Mouse (Mus musculus): Measurements from ENCODE around the gene Trmt10a. TPM values are rescaled to one million over a fixed set of nuclear protein-coding genes. Genes with fewer than 3 reads are reported as not detected.

Trmt10a gene
- polyA plus RNA-seq, 1 experiment from 2014 or later = 11.2 TPM

DNA sequence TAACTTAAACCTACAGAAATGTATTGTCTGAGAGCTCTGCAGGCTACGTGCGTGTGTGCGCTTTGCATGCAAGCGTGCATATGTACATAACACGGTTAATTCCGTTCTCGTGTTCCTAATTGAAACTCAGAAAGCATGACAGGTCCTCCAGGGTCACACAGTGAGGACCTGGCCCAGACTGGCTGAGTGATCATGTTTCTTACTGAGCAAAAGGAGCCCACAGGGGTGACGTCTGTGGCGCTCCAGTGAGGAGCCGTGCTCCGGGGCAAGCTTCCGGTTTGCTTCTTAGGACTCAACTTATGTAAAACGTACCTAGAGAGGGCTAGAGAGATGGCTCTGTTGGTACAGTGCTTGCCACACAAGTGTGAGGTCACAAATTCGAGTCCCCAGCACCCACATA is 53.8 kb downstream of the Trmt10a start:
- Histone ChIP-seq H3K36me3 (ENCODE audit: control insufficient read depth, insufficient read depth, low read length) (no peaks in the 10 kb centered on the region), H3K4me1 (ENCODE audit: control insufficient read depth, insufficient read depth, low read length) (no peaks in the 10 kb centered on the region), H3K9ac (ENCODE audit: low read depth, low read length) (no peak overlapping the region), H3K27me3 (replicated peaks; ENCODE audit: control insufficient read depth, insufficient read depth, low read length) (no peaks in the 10 kb centered on the region), H3K4me3 (ENCODE audit: low read depth, low read length) (no peak overlapping the region), H3K27ac (replicated peaks; ENCODE audit: low read depth, low read length) (no peak overlapping the region), H3K9me3 (ENCODE audit: control insufficient read depth, low read length) (no peaks in the 10 kb centered on the region), H3K4me2 (ENCODE audit: low read depth, low read length) (peak overlapping the region; percentile 41; the same call in 1 of the 2 replicates)
- DNase-seq (ENCODE audit: low spot score) (no peak), ATAC-seq (ENCODE audit: low read depth) (no peak; the same call in 1 of the 2 replicates)
- 68% methylated on average over 14 of the region's 14 CpGs for WGBS

DNA sequence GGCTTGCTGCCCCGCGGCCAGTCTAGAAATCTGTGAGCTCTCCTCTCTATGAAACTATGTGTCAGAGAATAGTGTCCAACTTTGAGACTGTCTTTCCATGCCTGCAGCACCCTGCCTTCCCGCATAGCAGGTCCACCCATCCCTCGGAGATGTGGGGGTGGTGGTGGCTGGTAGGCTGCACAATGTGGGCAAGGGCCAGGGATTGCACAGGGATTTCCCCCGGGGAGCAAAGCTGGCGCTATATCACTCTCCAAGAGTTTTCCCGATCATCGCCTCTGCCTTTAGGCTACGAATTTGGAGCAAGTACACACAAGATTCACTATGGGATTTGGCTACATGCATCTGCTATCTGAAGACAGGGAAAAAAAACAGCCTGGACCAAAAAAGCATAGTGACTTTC is 54.3 kb downstream of the Trmt10a start:
- no peaks in the 10 kb centered on the region for H3K9me3 ChIP-seq (ENCODE audit: control insufficient read depth, low read length)
- no peak overlapping the region for H3K9ac ChIP-seq (ENCODE audit: low read depth, low read length)
- peak overlapping the region; percentile 41 for H3K4me2 ChIP-seq (ENCODE audit: low read depth, low read length)
- 52% methylated on average over 9 of the region's 9 CpGs for WGBS
- ATAC-seq (ENCODE audit: low read depth) = peak; percentile 57
- no peak overlapping the region for H3K27ac ChIP-seq (replicated peaks; ENCODE audit: low read depth, low read length)
- H3K27me3 ChIP-seq (replicated peaks; ENCODE audit: control insufficient read depth, insufficient read depth, low read length) = no peaks in the 10 kb centered on the region
- H3K4me1 ChIP-seq (ENCODE audit: control insufficient read depth, insufficient read depth, low read length) = no peaks in the 10 kb centered on the region
- H3K36me3 ChIP-seq (ENCODE audit: control insufficient read depth, insufficient read depth, low read length) = no peaks in the 10 kb centered on the region
- H3K4me3 ChIP-seq (ENCODE audit: low read depth, low read length) = no peak overlapping the region
- DNase-seq (ENCODE audit: low spot score) = no peak

DNA sequence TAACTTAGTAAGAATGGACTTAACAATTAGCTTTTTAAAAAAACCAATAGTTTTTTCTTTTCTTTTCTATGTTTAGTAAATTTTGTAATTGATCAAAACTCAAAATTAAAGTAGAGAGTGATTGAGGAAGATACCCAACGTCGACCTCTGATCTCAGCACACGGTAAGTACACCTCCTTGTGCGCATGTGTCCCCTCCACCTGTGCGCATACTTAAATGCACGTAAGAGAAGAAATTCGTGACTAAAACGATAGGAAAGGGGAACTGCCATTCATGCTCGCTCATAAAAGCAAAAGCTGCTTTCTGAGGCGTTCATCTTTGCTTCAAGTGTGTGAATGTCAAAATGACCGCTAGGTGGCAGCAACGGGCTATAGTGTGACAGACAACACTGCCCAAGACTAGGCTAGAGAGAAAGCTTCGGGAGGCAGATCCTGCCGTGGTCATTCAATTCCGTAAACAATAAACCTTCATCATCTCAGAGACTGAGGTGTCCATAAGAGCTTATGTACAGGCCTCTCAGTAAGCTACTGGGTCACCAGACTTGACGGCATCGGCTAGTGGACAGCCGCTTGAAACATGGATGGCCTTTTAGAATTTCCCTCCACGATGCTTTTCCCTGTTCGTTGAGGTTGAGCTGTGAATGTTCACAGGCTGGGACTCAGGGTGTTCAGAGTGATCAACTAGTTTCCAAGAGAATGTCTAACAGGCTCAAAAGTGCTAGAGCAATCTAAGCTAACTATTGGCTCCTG is 54.9 kb downstream of the Trmt10a start:
- ATAC-seq (ENCODE audit: low read depth) (peak; percentile 88), DNase-seq (ENCODE audit: low spot score) (peak; percentile 94)
- Histone ChIP-seq H3K27ac (replicated peaks; ENCODE audit: low read depth, low read length) (no peak overlapping the region), H3K4me1 (ENCODE audit: control insufficient read depth, insufficient read depth, low read length) (no peaks in the 10 kb centered on the region), H3K9me3 (ENCODE audit: control insufficient read depth, low read length) (no peaks in the 10 kb centered on the region), H3K36me3 (ENCODE audit: control insufficient read depth, insufficient read depth, low read length) (no peaks in the 10 kb centered on the region), H3K4me2 (ENCODE audit: low read depth, low read length) (peak overlapping the region; percentile 41), H3K4me3 (ENCODE audit: low read depth, low read length) (peak overlapping the region; percentile 12; the same call in 1 of the 2 replicates), H3K27me3 (replicated peaks; ENCODE audit: control insufficient read depth, insufficient read depth, low read length) (no peaks in the 10 kb centered on the region), H3K9ac (ENCODE audit: low read depth, low read length) (0 out of 2 replicates have a peak overlapping the region, but pooled peaks have one; percentile 47)
- 25% methylated on average over 20 of the region's 20 CpGs for WGBS

DNA sequence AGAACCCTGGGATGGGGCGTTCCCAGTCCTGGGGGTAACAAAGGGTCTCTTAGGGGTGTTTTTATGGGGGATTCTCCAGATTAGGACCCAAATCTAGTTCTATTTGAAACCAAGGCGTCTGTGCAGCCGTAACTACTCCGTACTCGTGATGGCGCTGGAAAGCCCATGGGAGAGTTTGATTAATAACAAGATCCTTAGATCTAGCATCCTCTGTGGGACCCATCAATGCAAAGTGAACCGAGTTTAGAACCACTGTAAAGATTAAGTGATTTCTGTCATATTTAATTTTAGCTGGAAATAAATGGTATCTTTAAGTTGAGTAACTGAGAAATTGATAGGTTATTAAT is 55.4 kb downstream of the Trmt10a start:
- no peak overlapping the region for H3K4me3 ChIP-seq (ENCODE audit: low read depth, low read length)
- H3K9me3 ChIP-seq (ENCODE audit: control insufficient read depth, low read length) = no peaks in the 10 kb centered on the region
- 81% methylated on average over 7 of the region's 7 CpGs for WGBS
- no peak overlapping the region for H3K9ac ChIP-seq (ENCODE audit: low read depth, low read length)
- no peaks in the 10 kb centered on the region for H3K27me3 ChIP-seq (replicated peaks; ENCODE audit: control insufficient read depth, insufficient read depth, low read length)
- H3K4me2 ChIP-seq (ENCODE audit: low read depth, low read length) = peak overlapping the region; percentile 41
- no peak overlapping the region for H3K27ac ChIP-seq (replicated peaks; ENCODE audit: low read depth, low read length)
- ATAC-seq (ENCODE audit: low read depth) = 0 out of 2 replicates have a peak, but pooled peaks have one; percentile 18
- H3K36me3 ChIP-seq (ENCODE audit: control insufficient read depth, insufficient read depth, low read length) = no peaks in the 10 kb centered on the region
- H3K4me1 ChIP-seq (ENCODE audit: control insufficient read depth, insufficient read depth, low read length) = no peaks in the 10 kb centered on the region
- DNase-seq (ENCODE audit: low spot score) = no peak

DNA sequence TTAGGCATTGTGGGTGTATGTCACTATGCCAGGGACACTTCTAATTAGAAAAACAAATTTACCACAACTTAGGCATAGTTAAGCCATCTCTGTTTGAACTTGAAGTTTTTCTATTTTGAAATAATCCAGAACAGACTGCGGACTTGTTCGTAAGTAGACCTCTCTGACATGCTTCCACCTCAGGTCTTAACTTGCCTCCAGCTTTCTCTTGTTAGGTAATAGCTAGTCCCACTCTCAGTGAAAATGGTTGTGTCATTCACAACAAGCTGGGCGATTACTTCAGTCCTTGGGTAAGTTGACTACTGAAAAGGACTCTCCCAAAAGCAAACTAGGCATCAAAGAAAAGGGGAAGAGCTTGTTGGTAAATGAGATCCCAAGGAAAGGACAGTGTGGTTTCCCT is 65.6 kb downstream of the Trmt10a start:
- Histone ChIP-seq H3K36me3 (ENCODE audit: control insufficient read depth, insufficient read depth, low read length) (no peaks in the 10 kb centered on the region), H3K4me2 (ENCODE audit: low read depth, low read length) (no peak overlapping the region), H3K4me1 (ENCODE audit: control insufficient read depth, insufficient read depth, low read length) (no peaks in the 10 kb centered on the region), H3K27me3 (replicated peaks; ENCODE audit: control insufficient read depth, insufficient read depth, low read length) (no peaks in the 10 kb centered on the region), H3K9ac (ENCODE audit: low read depth, low read length) (no peak overlapping the region), H3K4me3 (ENCODE audit: low read depth, low read length) (no peak overlapping the region), H3K27ac (replicated peaks; ENCODE audit: low read depth, low read length) (no peak overlapping the region), H3K9me3 (ENCODE audit: control insufficient read depth, low read length) (0 out of 2 replicates have a peak, but pooled peaks cover 2% of the 10 kb centered on the region)
- DNase-seq (ENCODE audit: low spot score) (no peak), ATAC-seq (ENCODE audit: low read depth) (no peak)
- WGBS = 71% methylated on average over 3 of the region's 3 CpGs

Other genes with a start within 250 kb of the Trmt10a start
- 108 and 112 TPM in 2 replicates for gene Lamtor3, start 224.9 kb upstream of the Trmt10a start, polyA plus RNA-seq (2014; fragmentation: Nextera tagmentation; extraction: Ambion mirVana)
- gene Dapp1, start 161.9 kb upstream of the Trmt10a start, polyA plus RNA-seq (2014; fragmentation: Nextera tagmentation; extraction: Ambion mirVana) = 9.0 and 9.4 TPM in 2 replicates
- 5.5 and 7.5 TPM in 2 replicates for gene 1110002E22Rik, start 78.4 kb upstream of the Trmt10a start, polyA plus RNA-seq (2014; fragmentation: Nextera tagmentation; extraction: Ambion mirVana)
- 0.26 and 0.75 TPM in 2 replicates for gene Gm5105, start 76.1 kb upstream of the Trmt10a start, polyA plus RNA-seq (2014; fragmentation: Nextera tagmentation; extraction: Ambion mirVana)
- 6.3 TPM in 2 replicates for gene Mttp, start 1.5 kb downstream of the Trmt10a start, polyA plus RNA-seq (2014; fragmentation: Nextera tagmentation; extraction: Ambion mirVana)
- 0.21 TPM in 1 of 2 replicates, not detected in the other for gene 4930579F01Rik, start 50.4 kb downstream of the Trmt10a start, polyA plus RNA-seq (2014; fragmentation: Nextera tagmentation; extraction: Ambion mirVana)
- gene Adh7, start 74.3 kb downstream of the Trmt10a start, polyA plus RNA-seq (2014; fragmentation: Nextera tagmentation; extraction: Ambion mirVana) = 4.8 and 5.2 TPM in 2 replicates
- 24.2 and 25.6 TPM in 2 replicates for gene Adh1, start 117.5 kb downstream of the Trmt10a start, polyA plus RNA-seq (2014; fragmentation: Nextera tagmentation; extraction: Ambion mirVana)
- gene Adh6a, start 169.8 kb downstream of the Trmt10a start, polyA plus RNA-seq (2014; fragmentation: Nextera tagmentation; extraction: Ambion mirVana) = 0.17 TPM in 1 of 2 replicates, not detected in the other
- gene Adh6b, start 198.3 kb downstream of the Trmt10a start, polyA plus RNA-seq (2014; fragmentation: Nextera tagmentation; extraction: Ambion mirVana) = 0.51 and 0.90 TPM in 2 replicates